Mouse (Mus musculus) liver, postnatal 0 days (tissue): ENCODE results near the gene Fas. TPM values are rescaled to one million over a fixed set of nuclear protein-coding genes. Genes with fewer than 3 reads are reported as not detected.
A peak's percentile ranks its signal among the peaks of the same experiment; 100 is the strongest.

Source experiments
- ATAC-seq: fragments of 200-750 bp; cut with Nextera tagmentation; 2 replicates; pipeline ENCODE4 v1.8.0; 2017; ENCODE audit warnings: mild to moderate bottlenecking, moderate library complexity
- DNase-seq: peaks from one replicate; pipeline ENCODE4 v3.0.0-alpha.2; 2016
- H3K27ac ChIP-seq: fragments of 300-500 bp; sonication (generic); 2 replicates; pipeline ENCODE4 v1.5.1; 2014; ENCODE audit warnings: antibody characterized with exemption, moderate library complexity, mild to moderate bottlenecking, low read depth
- H3K27me3 ChIP-seq: fragments of 300-500 bp; sonication (generic); 2 replicates; pipeline ENCODE4 v1.6.1; 2014; ENCODE audit warnings: low read length, control low read depth, mixed read lengths; ENCODE audit not compliant: insufficient read depth
- H3K36me3 ChIP-seq: fragments of 300-500 bp; sonication (generic); replicated peaks from 2 replicates; pipeline ENCODE4 v1.6.1; 2014; ENCODE audit warnings: mild to moderate bottlenecking, control low read depth, low read length, moderate library complexity, mixed read lengths; ENCODE audit not compliant: insufficient read depth
- H3K4me1 ChIP-seq: fragments of 300-500 bp; sonication (generic); 2 replicates; pipeline ENCODE4 v1.6.1; 2014; ENCODE audit warnings: antibody characterized with exemption, mild to moderate bottlenecking, control low read depth; ENCODE audit not compliant: insufficient read depth
- H3K4me2 ChIP-seq: fragments of 300-500 bp; sonication (generic); 2 replicates; pipeline ENCODE4 v1.6.1; 2014; ENCODE audit warnings: low read depth, mild to moderate bottlenecking, low read length, moderate library complexity, mixed read lengths
- H3K4me3 ChIP-seq: fragments of 300-500 bp; sonication (generic); 2 replicates; pipeline ENCODE4 v1.5.1; 2014; ENCODE audit warnings: low read depth, low read length
- H3K9ac ChIP-seq: fragments of 300-500 bp; sonication (generic); replicated peaks from 2 replicates; pipeline ENCODE4 v1.6.1; 2014; ENCODE audit warnings: mild to moderate bottlenecking, moderate library complexity
- H3K9me3 ChIP-seq: fragments of 300-500 bp; sonication (generic); 2 replicates; pipeline ENCODE4 v1.6.1; 2016; ENCODE audit warnings: mild to moderate bottlenecking, control low read depth, low read length, mixed read lengths
- CTCF ChIP-seq: sonication (generic); IDR thresholded peaks from 2 replicates; pipeline ENCODE4 v1.5.1; 2016; ENCODE audit warnings: antibody characterized with exemption, low read depth
- EP300 ChIP-seq: IDR thresholded peaks from 2 replicates; pipeline ENCODE4 v1.6.1; 2016; ENCODE audit warnings: antibody characterized with exemption, low read depth, mild to moderate bottlenecking
- WGBS: fragments of 180-500 bp; shearing (Covaris S2); extraction: QIAGEN DNeasy Blood & Tissue Kit; methylation state at CpG from one replicate; pipeline ENCODE4 v1.1.7; 2014; ENCODE audit not compliant: insufficient replicate concordance; 5-methylcytosine and 5-hydroxymethylcytosine counted together
- polyA plus RNA-seq: library from polyadenylated mRNA; unstranded; fragments of >200 nt; fragmentation: Nextera tagmentation; extraction: Ambion mirVana; gene quantifications from 2 replicates; pipeline ENCODE4 v1.2.1, GENCODE M21; 2015

The Fas gene
- 37.1 and 41.9 TPM in 2 replicates for polyA plus RNA-seq

- ATAC-seq = peak; percentile 93
- Histone ChIP-seq H3K9me3 (no peaks in the 10 kb centered on the region), H3K36me3 (no peaks in the 10 kb centered on the region), H3K9ac (peak within 1 kb of the TSS; percentile 59), H3K4me2 (peak within 1 kb of the TSS; percentile 67), H3K4me3 (peak within 1 kb of the TSS; percentile 54), H3K27me3 (no peaks in the 10 kb centered on the region), H3K27ac (peak within 1 kb of the TSS; percentile 86), H3K4me1 (peaks cover 15% of the 10 kb centered on the region)
- TF ChIP-seq EP300 (no peak), CTCF (no peak)
- 3% methylated on average over 19 of the region's 19 CpGs for WGBS
- DNase-seq = peak; percentile 84
Measured at GRCm38 (mm10) chr19:34289948-34290789, at the start of gene Fas. Fas (plus strand) TSS chr19:34290666.

GRCm38 (mm10) chr19:34241247-34241915 is 49.1 kb upstream of the Fas start:
- no peaks in the 10 kb centered on the region for H3K9me3 ChIP-seq
- H3K4me3 ChIP-seq = no peak overlapping the region
- H3K4me1 ChIP-seq = no peaks in the 10 kb centered on the region
- H3K4me2 ChIP-seq = no peak overlapping the region
- H3K9ac ChIP-seq = no peak overlapping the region
- no peak for DNase-seq
- 63% methylated on average over 15 of the region's 15 CpGs for WGBS
- peaks cover 31% of the 10 kb centered on the region for H3K36me3 ChIP-seq
- TF ChIP-seq CTCF (peak; percentile 69), EP300 (no peak)
- no peak overlapping the region for H3K27ac ChIP-seq
- no peaks in the 10 kb centered on the region for H3K27me3 ChIP-seq
- no peak for ATAC-seq

GRCm38 (mm10) chr19:34242925-34243324 is 47.5 kb upstream of the Fas start:
- no peak overlapping the region for H3K9ac ChIP-seq
- TF ChIP-seq EP300 = no peak
- TF ChIP-seq CTCF = no peak
- no peaks in the 10 kb centered on the region for H3K9me3 ChIP-seq
- ATAC-seq = no peak
- no peak overlapping the region for H3K27ac ChIP-seq
- H3K4me1 ChIP-seq = no peaks in the 10 kb centered on the region
- H3K4me2 ChIP-seq = no peak overlapping the region
- H3K4me3 ChIP-seq = no peak overlapping the region
- H3K27me3 ChIP-seq = no peaks in the 10 kb centered on the region
- H3K36me3 ChIP-seq = peaks cover 19% of the 10 kb centered on the region
- no peak for DNase-seq

- 12% methylated on average over 6 of the region's 6 CpGs for WGBS
- H3K9me3 ChIP-seq = no peaks in the 10 kb centered on the region
- H3K27ac ChIP-seq = no peak overlapping the region
- no peaks in the 10 kb centered on the region for H3K4me1 ChIP-seq
- peak; percentile 25 for ATAC-seq
- H3K4me3 ChIP-seq = no peak overlapping the region
- no peak overlapping the region for H3K4me2 ChIP-seq
- peaks cover 10% of the 10 kb centered on the region for H3K36me3 ChIP-seq
- H3K27me3 ChIP-seq = no peaks in the 10 kb centered on the region
- DNase-seq = peak; percentile 59
- H3K9ac ChIP-seq = no peak overlapping the region
- TF ChIP-seq EP300 (no peak), CTCF (peak; percentile 69)
Measured at GRCm38 (mm10) chr19:34244056-34244455, 46.4 kb upstream of the Fas start.

- Histone ChIP-seq H3K27ac (no peak overlapping the region), H3K4me2 (no peak overlapping the region), H3K4me1 (no peaks in the 10 kb centered on the region), H3K4me3 (no peak overlapping the region), H3K9ac (no peak overlapping the region), H3K27me3 (no peaks in the 10 kb centered on the region), H3K9me3 (no peaks in the 10 kb centered on the region), H3K36me3 (no peaks in the 10 kb centered on the region)
- WGBS = 41% methylated on average over 5 of the region's 5 CpGs
- ATAC-seq (peak; percentile 56), DNase-seq (no peak)
- TF ChIP-seq CTCF = no peak
- peak; percentile 60; the same call in 1 of the 2 replicates for TF ChIP-seq EP300
Measured at GRCm38 (mm10) chr19:34248558-34248957, 41.9 kb upstream of the Fas start.

GRCm38 (mm10) chr19:34250621-34251020 is 39.8 kb upstream of the Fas start:
- Histone ChIP-seq H3K9ac (no peak overlapping the region), H3K27ac (no peak overlapping the region), H3K36me3 (no peaks in the 10 kb centered on the region), H3K4me3 (no peak overlapping the region), H3K27me3 (no peaks in the 10 kb centered on the region), H3K9me3 (no peaks in the 10 kb centered on the region), H3K4me2 (no peak overlapping the region), H3K4me1 (peaks cover 5% of the 10 kb centered on the region; the same call in 1 of the 2 replicates)
- ATAC-seq (no peak), DNase-seq (no peak)
- 81% methylated on average over 4 of the region's 4 CpGs for WGBS
- TF ChIP-seq CTCF = no peak
- TF ChIP-seq EP300 = no peak
